Mouse (Mus musculus) c-Kit-positive CD71-positive TER-119-negative erythroid progenitor cells, embryonic 14.5 days (primary cell): ENCODE results near the gene Mccc1.
A peak's percentile ranks its signal among the peaks of the same experiment; 100 is the strongest.

Experiments
- DNase-seq: peaks from one replicate; pipeline ENCODE4 v3.0.0-alpha.2; 2013; ENCODE audit warnings: low read depth

Mccc1 gene

DNA sequence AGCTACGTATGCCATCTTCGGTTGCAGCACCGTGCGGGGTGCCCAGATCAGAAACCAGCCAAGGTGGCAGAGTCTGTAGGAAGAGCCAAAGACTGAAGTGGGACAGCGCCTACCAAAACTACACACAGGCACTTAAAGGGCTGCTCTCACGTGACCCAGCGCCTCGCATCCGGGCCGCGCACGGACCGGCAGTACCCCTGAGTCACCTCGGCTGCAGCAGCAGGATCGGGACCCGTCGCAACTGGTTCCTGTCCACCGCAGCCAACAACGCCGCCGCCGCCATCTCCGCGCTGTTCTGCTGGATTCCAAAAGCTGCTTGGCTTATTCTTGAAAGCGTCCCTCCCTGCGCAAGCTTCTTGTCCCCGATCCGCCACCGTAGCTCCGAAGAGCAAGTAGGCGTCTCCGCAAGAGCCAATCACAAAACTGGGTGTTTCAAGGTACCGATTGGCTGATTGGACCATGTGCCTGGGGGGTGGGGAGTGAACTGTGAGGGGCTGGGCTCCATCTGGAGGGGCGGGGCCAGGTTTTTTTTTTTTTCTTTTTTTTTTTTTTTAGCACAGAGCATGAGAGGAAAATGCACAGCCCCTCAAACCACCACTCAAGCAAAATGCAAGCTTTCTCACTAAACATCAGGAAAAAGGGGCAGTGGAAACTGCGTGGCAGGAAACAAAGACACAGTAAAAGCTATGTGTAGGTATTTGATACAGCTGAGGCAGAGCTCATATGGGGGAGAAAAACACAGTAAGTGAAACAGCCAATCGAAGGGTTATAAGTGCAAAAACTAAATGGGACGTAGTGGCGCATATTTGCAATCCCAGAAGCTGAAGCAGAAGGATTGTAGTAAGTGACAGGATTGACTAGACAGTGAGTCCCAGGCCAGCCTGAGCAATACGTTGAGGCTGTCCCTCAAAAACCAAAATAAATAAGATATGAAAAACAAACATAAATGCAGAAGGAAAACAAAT lies at the start of gene Mccc1:
Gene Mccc1, minus strand, starts transcription at position 404 of the 965 bp plus-strand sequence.
- DNase-seq: peak; percentile 91

GRCm38 (mm10) chr3:36049106-36049505 lies 48.6 kb upstream of the Mccc1 start:
- DNase-seq: no peak

GRCm38 (mm10) chr3:36045086-36045485 lies 44.6 kb upstream of the Mccc1 start:
- no peak for DNase-seq

DNA sequence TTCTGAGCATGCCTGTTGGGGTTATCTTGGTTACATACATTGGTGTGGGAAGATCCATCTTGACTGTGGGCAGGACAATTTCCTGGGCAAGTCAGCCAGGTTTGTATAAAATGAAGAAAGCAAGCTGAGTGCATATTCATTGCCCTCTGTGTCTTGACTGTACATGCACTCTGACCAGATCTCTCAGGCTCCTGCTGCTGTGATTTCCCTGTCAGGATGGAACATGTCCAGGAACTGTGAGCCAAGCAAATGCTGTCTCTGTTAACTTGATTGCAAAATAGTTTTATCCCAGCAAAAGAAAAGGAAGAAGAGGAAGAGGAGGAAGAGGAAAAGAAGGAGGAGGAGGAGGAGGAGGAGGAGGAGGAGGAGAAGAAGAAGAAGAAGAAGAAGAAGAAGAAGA lies 44.0 kb upstream of the Mccc1 start:
- no peak for DNase-seq

GRCm38 (mm10) chr3:36031740-36032510 lies 31.4 kb upstream of the Mccc1 start:
- no peak for DNase-seq

GRCm38 (mm10) chr3:36029993-36030392 lies 29.5 kb upstream of the Mccc1 start:
- no peak for DNase-seq

GRCm38 (mm10) chr3:36025732-36026131 lies 25.3 kb upstream of the Mccc1 start:
- DNase-seq: no peak

GRCm38 (mm10) chr3:36011239-36011638 lies 10.8 kb upstream of the Mccc1 start:
- DNase-seq: no peak

DNA sequence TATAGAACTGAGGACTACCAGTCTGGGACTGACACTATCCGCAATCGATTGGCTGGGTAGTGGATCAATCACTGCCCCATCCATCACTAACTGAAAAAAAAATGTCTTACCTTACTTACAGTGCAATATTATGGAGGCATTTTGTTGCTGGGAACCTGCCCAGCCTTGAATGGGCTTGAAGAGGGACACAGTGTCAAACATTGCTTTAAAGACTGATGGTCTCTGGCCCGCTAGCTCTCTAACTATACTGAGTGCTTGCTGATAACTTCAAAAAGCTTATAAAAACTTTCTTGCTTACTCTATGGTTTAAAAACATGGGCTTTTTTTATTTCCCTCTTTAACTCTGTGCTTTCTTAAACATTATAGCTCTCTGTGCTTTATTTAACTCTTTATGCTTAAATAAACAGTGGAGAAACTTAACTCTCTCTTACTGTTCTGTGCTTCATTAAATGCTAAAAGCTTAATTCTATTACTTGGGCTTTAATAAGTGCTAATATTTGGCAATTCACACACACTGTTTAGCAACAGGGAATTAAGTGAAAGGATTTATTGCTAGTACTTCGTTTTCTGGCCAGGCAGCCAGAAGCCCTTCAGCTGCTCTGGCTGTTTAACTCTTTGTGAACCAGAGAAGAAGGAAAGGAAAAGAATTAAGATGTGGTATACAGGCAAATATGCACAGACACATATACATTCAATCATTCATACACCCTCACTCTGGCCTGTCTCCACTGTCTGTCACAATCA lies 8.1 kb upstream of the Mccc1 start:
- no peak for DNase-seq

DNA sequence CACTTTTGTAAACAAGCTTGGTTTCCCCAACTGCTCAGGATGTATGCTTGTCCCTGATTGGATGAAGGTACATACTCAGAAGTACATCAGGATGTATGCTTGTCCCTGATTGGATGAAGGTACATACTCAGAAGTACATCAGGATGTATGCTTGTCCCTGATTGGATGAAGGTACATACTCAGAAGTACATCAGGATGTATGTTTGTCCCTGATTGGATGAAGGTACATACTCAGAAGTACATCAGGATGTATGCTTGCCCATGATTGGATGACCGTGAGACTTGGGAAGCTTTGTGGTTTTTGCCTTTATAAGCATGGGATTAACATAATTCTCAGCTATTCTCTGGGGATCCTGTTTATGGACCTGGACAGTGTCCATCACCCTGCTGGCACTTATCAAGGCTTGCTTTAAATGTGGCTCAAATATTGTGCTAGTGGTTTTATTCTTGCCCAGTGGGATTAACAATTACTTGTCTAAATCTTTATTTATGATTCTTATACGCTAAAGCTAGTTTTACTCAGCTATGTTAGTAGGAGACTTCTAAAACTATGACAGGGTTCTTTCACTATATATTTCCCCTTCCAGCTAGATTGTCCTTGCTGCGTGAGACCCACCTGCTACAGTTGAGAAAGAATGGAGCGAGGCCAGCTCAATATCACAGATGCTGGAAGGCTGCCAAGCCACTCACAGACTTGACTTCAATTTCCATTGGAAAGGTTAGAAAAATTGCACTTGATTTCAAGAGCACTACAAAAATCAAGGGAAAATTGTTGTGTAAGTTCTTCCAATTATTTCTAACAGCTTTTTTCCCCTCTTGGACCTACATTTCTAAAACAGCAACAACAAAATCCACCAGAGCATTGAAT lies 3.8 kb upstream of the Mccc1 start:
- no peak for DNase-seq

- no peak for DNase-seq
Measured at GRCm38 (mm10) chr3:35994552-35995531, 5.6 kb downstream of the Mccc1 start.

- no peak for DNase-seq
Measured at GRCm38 (mm10) chr3:35990715-35991114, 9.8 kb downstream of the Mccc1 start.

DNA sequence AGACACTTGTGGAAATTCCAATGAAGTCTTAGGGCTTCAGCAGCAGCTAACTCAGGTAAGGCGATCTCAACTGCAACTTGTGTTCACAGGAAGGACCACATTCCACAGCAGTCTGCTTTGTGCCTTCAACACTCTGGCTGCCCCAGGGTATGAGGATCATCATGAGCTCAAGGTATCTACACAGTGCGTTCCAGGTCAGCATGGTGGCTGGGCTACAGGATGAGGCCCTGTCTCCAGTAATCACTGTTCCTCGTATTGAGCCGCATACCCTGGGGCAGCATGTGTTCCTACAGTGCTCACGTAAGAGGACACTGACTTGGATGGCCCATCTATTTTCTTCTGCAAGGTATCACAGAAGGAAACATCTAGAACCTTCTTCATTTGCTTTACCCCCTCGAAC lies 12.4 kb downstream of the Mccc1 start:
- DNase-seq: no peak

GRCm38 (mm10) chr3:35986266-35986665 lies 14.2 kb downstream of the Mccc1 start:
- no peak for DNase-seq

- DNase-seq: peak; percentile 46
Measured at GRCm38 (mm10) chr3:35973551-35973950, 26.9 kb downstream of the Mccc1 start.

DNA sequence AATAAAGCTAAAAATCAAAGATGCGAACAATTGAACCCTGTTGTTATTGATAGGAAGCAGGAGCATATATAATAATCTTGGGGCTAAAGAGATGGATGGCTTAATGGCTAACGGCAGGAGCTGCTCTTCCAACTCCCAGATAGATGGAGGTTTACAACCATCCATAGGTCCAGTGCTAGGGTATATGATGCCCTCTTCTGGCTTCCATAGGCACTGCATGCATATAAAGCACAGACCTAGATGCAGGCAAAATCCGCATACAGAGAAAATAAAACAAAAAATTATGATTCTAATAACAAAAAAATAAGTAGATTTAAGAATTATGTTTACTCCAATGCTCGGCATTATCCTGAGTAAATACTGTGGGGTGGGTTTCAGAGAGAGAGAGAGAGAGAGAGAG lies 27.5 kb downstream of the Mccc1 start:
- DNase-seq: peak; percentile 34

DNA sequence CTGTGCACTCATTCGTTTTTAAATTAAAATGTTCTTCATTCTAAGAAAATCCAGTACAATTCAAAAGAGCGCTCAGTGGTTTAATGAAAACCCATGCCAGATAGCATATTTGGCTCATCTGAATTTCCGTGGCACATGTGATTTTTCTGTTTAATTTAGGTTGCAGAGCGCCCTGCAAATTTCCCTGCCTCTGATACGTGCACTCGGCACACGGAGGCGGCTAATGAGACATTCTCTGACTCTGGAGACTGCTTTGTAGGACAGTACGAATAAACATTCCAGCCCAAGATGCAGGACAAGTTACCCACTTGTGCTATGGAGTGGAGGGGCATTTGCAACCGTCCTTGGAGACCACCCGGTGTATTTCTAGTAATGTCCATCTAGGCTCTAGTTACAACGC lies 29.3 kb downstream of the Mccc1 start:
- DNase-seq: no peak

- no peak for DNase-seq
Measured at GRCm38 (mm10) chr3:35970441-35970840, 30.0 kb downstream of the Mccc1 start.

- DNase-seq: no peak
Measured at GRCm38 (mm10) chr3:35967366-35967921, 33.0 kb downstream of the Mccc1 start.

DNA sequence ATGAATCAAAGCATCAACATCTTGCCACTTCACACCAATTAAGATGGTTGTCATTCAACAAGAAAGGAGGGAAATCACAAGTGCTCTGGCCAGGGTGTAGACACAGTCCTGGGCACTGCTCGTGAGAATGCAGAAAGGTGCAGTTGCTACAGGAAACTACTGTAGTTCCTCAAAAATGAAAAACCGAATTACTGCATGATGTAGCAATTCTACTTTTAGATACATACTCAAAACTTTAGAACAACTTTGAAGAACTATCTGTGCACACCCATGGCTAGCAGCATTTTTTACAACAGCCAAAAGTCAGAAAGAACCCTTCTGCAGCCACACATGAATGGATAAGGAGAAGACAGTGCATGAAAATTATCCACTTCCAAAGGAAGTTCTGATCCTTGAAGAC lies 34.0 kb downstream of the Mccc1 start:
- DNase-seq: no peak
